Mouse (Mus musculus) heart, embryonic 14.5 days (tissue): ENCODE data around the gene Smtn. TPM values are rescaled to one million over a fixed set of nuclear protein-coding genes. Genes with fewer than 3 reads are reported as not detected.
A peak's percentile ranks its signal among the peaks of the same experiment; 100 is the strongest.

Experiments used
- ATAC-seq: fragments of 200-750 bp; cut with Nextera tagmentation; 2 replicates; pipeline ENCODE4 v1.8.0; 2017; ENCODE audit warnings: low read depth, moderate TSS enrichment; ENCODE audit not compliant: insufficient number of reproducible peaks, insufficient read depth, low FRiP score
- H3K27ac ChIP-seq, 2 experiments: fragments of 200-500 bp in 1 of 2; fragments of 300-500 bp in 1 of 2; sonication (generic) in 1 of 2; replicated peaks in 1 of 2; 2 replicates each; pipeline ENCODE4 v1.5.1; 2012 to 2014; ENCODE audit warnings: low read depth in 2 of 2, low read length in 2 of 2, control low read depth in 1 of 2, mild to moderate bottlenecking in 1 of 2, mixed read lengths in 1 of 2; ENCODE audit not compliant: control insufficient read depth in 1 of 2, insufficient read depth in 1 of 2
- H3K27me3 ChIP-seq: fragments of 300-500 bp; sonication (generic); 2 replicates; pipeline ENCODE4 v1.6.1; 2014; ENCODE audit warnings: mild to moderate bottlenecking, low read length, control low read depth; ENCODE audit not compliant: control insufficient read depth, insufficient read depth
- H3K36me3 ChIP-seq: fragments of 300-500 bp; sonication (generic); 2 replicates; pipeline ENCODE4 v1.6.1; 2014; ENCODE audit warnings: mild to moderate bottlenecking, control low read depth, low read length, mixed read lengths; ENCODE audit not compliant: control insufficient read depth, insufficient read depth
- H3K4me1 ChIP-seq, 2 experiments: fragments of 200-500 bp in 1 of 2; fragments of 300-500 bp in 1 of 2; sonication (generic) in 1 of 2; 2 replicates each; pipeline ENCODE4 v1.6.1; 2012 to 2014; ENCODE audit warnings: low read length in 2 of 2, control low read depth in 1 of 2, mixed read lengths in 1 of 2; ENCODE audit not compliant: control insufficient read depth in 2 of 2, insufficient read depth in 2 of 2
- H3K4me2 ChIP-seq: fragments of 300-500 bp; sonication (generic); 2 replicates; pipeline ENCODE4 v1.6.1; 2014; ENCODE audit warnings: mild to moderate bottlenecking, low read length
- H3K4me3 ChIP-seq, 2 experiments: fragments of 200-500 bp in 1 of 2; fragments of 300-500 bp in 1 of 2; sonication (generic) in 1 of 2; 2 replicates each; pipeline ENCODE4 v1.5.1; 2012 to 2014; ENCODE audit warnings: low read length in 2 of 2, mild to moderate bottlenecking in 2 of 2, control low read depth in 1 of 2, low read depth in 1 of 2, moderate library complexity in 1 of 2; ENCODE audit not compliant: control insufficient read depth in 1 of 2, insufficient read depth in 1 of 2
- H3K9ac ChIP-seq: fragments of 300-500 bp; sonication (generic); 2 replicates; pipeline ENCODE4 v1.6.1; 2014; ENCODE audit warnings: mild to moderate bottlenecking, low read length
- H3K9me3 ChIP-seq: fragments of 300-500 bp; sonication (generic); 2 replicates; pipeline ENCODE4 v1.6.1; 2016; ENCODE audit warnings: low read length, control low read depth; ENCODE audit not compliant: control insufficient read depth
- WGBS: fragments of 180-500 bp; shearing (Covaris S2); extraction: QIAGEN DNeasy Blood & Tissue Kit; methylation state at CpG from one replicate; pipeline ENCODE4 v1.1.7; 2014; 5-methylcytosine and 5-hydroxymethylcytosine counted together
- polyA plus RNA-seq: library from polyadenylated mRNA; unstranded; fragments of >200 nt; fragmentation: Nextera tagmentation; extraction: Ambion mirVana; gene quantifications from 2 replicates; pipeline ENCODE4 v1.2.1, GENCODE M21; 2014

Gene Smtn
- polyA plus RNA-seq, 1 experiment from 2014 or later = 75.0 TPM

- Histone ChIP-seq H3K4me3 (no peak overlapping the region), H3K9ac (no peak overlapping the region; the same call in 1 of the 2 replicates), H3K4me2 (peak overlapping the region; percentile 84), H3K36me3 (peaks cover 23% of the 10 kb centered on the region), H3K4me1 (peaks cover 12 to 39% of the 10 kb centered on the region in 2 experiments), H3K27ac (no peak overlapping the region), H3K9me3 (no peaks in the 10 kb centered on the region), H3K27me3 (no peaks in the 10 kb centered on the region)
- ATAC-seq = no peak
- WGBS = 78% methylated on average over 5 of the region's 5 CpGs
These were observed 24.3 kb downstream of the Smtn start for GRCm38 (mm10) chr11:3516121-3516520.

DNA sequence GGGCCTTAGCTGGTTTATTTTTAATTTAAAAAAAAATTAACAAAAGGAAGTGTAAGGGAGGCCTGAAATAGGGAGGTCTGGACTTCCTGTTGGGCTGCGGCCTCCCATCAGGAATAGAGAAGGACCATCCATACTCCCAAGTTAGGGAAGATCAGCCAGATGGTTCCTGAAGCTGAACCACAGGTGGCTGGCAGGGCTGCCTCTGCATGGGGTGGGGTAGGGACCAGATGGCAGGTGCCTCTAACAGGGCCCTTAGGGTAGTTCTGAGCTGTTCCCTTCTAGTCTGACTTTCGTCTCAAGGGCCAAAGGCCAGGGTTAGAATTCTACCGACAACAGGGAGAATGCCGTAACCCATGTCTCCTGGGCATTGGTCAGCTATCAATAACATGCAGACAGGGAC lies 24.8 kb downstream of the Smtn start:
- H3K4me3 ChIP-seq = peak overlapping the region in 1 of 2 experiments; percentile 47; a peak in 3 of 4 replicates
- H3K9ac ChIP-seq = peak overlapping the region; percentile 78
- 83% methylated on average over 4 of the region's 4 CpGs for WGBS
- H3K36me3 ChIP-seq = peaks cover 18% of the 10 kb centered on the region
- no peak for ATAC-seq
- H3K27me3 ChIP-seq = no peaks in the 10 kb centered on the region
- H3K4me1 ChIP-seq = peaks cover 12 to 39% of the 10 kb centered on the region in 2 experiments
- H3K4me2 ChIP-seq = peak overlapping the region; percentile 84
- peak overlapping the region in 1 of 2 experiments; percentile 60; a peak in 1 of 4 replicates for H3K27ac ChIP-seq
- H3K9me3 ChIP-seq = no peaks in the 10 kb centered on the region

GRCm38 (mm10) chr11:3515216-3515615 lies 25.2 kb downstream of the Smtn start:
- Histone ChIP-seq H3K4me2 (peak overlapping the region; percentile 84), H3K9ac (peak overlapping the region; percentile 78), H3K9me3 (no peaks in the 10 kb centered on the region), H3K27me3 (no peaks in the 10 kb centered on the region), H3K4me3 (peak overlapping the region; percentile 47 to 70), H3K4me1 (peaks cover 14 to 39% of the 10 kb centered on the region in 2 experiments), H3K36me3 (peaks cover 14% of the 10 kb centered on the region), H3K27ac (peak overlapping the region; percentile 60 to 69; a peak in 3 of 4 replicates)
- 10% methylated on average over 4 of the region's 4 CpGs for WGBS
- no peak for ATAC-seq

GRCm38 (mm10) chr11:3514529-3515054 lies 25.8 kb downstream of the Smtn start, which contains the start of gene Selenom:
Gene Selenom (plus strand): TSS chr11:3514684.
- H3K9me3 ChIP-seq = no peaks in the 10 kb centered on the region
- peaks cover 8% of the 10 kb centered on the region for H3K36me3 ChIP-seq
- peak within 1 kb of the TSS; percentile 84 for H3K4me2 ChIP-seq
- peak; percentile 62 for ATAC-seq
- under 1% methylated on average over 26 of the region's 26 CpGs for WGBS
- peak within 1 kb of the TSS; percentile 47 to 70 for H3K4me3 ChIP-seq
- no peaks in the 10 kb centered on the region for H3K27me3 ChIP-seq
- H3K9ac ChIP-seq = peak within 1 kb of the TSS; percentile 78
- peaks cover 15 to 44% of the 10 kb centered on the region in 2 experiments for H3K4me1 ChIP-seq
- H3K27ac ChIP-seq = peak within 1 kb of the TSS; percentile 60 to 69

DNA sequence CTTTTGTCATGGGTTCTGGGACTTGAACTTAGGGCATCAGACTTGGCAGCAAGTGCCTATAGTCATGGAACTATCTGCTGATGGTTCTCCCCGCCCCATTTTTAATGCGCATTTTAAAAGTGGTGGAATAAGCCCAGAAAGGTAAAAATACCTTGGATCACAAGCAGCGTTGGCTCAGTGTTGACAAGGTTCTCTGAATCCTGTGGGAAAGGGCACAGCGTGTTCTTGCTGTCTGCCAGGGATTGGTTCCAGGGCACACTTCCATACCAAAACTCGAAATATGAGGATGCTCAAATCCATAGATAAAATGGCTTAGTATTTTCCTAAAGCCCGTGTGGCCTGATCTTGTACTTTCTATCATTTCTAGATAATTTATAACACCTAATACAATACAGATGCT lies 27.1 kb downstream of the Smtn start:
- Histone ChIP-seq H3K27ac (no peak overlapping the region), H3K27me3 (no peaks in the 10 kb centered on the region), H3K4me1 (peaks cover 22 to 52% of the 10 kb centered on the region in 2 experiments), H3K4me2 (no peak overlapping the region), H3K9ac (no peak overlapping the region), H3K4me3 (no peak overlapping the region), H3K36me3 (no peaks in the 10 kb centered on the region), H3K9me3 (no peaks in the 10 kb centered on the region)
- 83% methylated on average over 6 of the region's 6 CpGs for WGBS
- no peak for ATAC-seq

GRCm38 (mm10) chr11:3510321-3510720 lies 30.1 kb downstream of the Smtn start:
- WGBS = 85% methylated on average over 2 of the region's 2 CpGs
- no peak for ATAC-seq
- peak overlapping the region in 1 of 2 experiments; percentile 92; a peak in 2 of 4 replicates for H3K27ac ChIP-seq
- H3K9me3 ChIP-seq = no peaks in the 10 kb centered on the region
- peaks cover 14 to 32% of the 10 kb centered on the region in 2 experiments for H3K4me1 ChIP-seq
- no peak overlapping the region for H3K9ac ChIP-seq
- no peaks in the 10 kb centered on the region for H3K27me3 ChIP-seq
- no peak overlapping the region for H3K4me2 ChIP-seq
- H3K36me3 ChIP-seq = no peaks in the 10 kb centered on the region
- no peak overlapping the region for H3K4me3 ChIP-seq

- Histone ChIP-seq H3K27ac (peak overlapping the region; percentile 92), H3K36me3 (no peaks in the 10 kb centered on the region), H3K9me3 (no peaks in the 10 kb centered on the region), H3K4me1 (peaks cover 20 to 35% of the 10 kb centered on the region in 2 experiments), H3K4me3 (no peak overlapping the region), H3K4me2 (peak overlapping the region; percentile 44), H3K9ac (peak overlapping the region; percentile 55), H3K27me3 (no peaks in the 10 kb centered on the region)
- WGBS = 45% methylated on average over 8 of the region's 8 CpGs
- ATAC-seq = peak; percentile 72
These were observed 31.0 kb downstream of the Smtn start for GRCm38 (mm10) chr11:3509181-3510085.
